Mouse (Mus musculus) hindbrain, embryonic 13.5 days (tissue): Measurements from ENCODE around the gene Map1lc3b. TPM values are rescaled to one million over a fixed set of nuclear protein-coding genes. Genes with fewer than 3 reads are reported as not detected.

Experiments
- ATAC-seq: fragments of 200-750 bp; cut with Nextera tagmentation; 2 replicates; pipeline ENCODE4 v1.8.0; 2017; ENCODE audit warnings: moderate TSS enrichment; ENCODE audit not compliant: low FRiP score
- H3K27ac ChIP-seq: fragments of 300-500 bp; sonication (generic); 2 replicates; pipeline ENCODE4 v1.5.1; 2015; ENCODE audit warnings: inconsistent platforms, mild to moderate bottlenecking, moderate library complexity
- H3K27me3 ChIP-seq: fragments of 300-500 bp; sonication (generic); 2 replicates; pipeline ENCODE4 v1.6.1; 2015; ENCODE audit warnings: mild to moderate bottlenecking, inconsistent platforms
- H3K36me3 ChIP-seq: fragments of 300-500 bp; sonication (generic); 2 replicates; pipeline ENCODE4 v1.6.1; 2015; ENCODE audit warnings: mild to moderate bottlenecking, inconsistent platforms
- H3K4me1 ChIP-seq: fragments of 300-500 bp; sonication (generic); replicated peaks from 2 replicates; pipeline ENCODE4 v1.6.1; 2015; ENCODE audit warnings: inconsistent platforms
- H3K4me2 ChIP-seq: fragments of 300-500 bp; sonication (generic); 2 replicates; pipeline ENCODE4 v1.6.1; 2015; ENCODE audit warnings: inconsistent platforms, mild to moderate bottlenecking, moderate library complexity
- H3K4me3 ChIP-seq: fragments of 300-500 bp; sonication (generic); 2 replicates; pipeline ENCODE4 v1.5.1; 2015; ENCODE audit warnings: mild to moderate bottlenecking, inconsistent platforms
- H3K9ac ChIP-seq: fragments of 300-500 bp; sonication (generic); 2 replicates; pipeline ENCODE4 v1.6.1; 2015; ENCODE audit warnings: mild to moderate bottlenecking, inconsistent platforms
- H3K9me3 ChIP-seq: fragments of 300-500 bp; sonication (generic); 2 replicates; pipeline ENCODE4 v1.6.1; 2016; ENCODE audit warnings: inconsistent platforms
- WGBS: fragments of 180-500 bp; shearing (Covaris S2); methylation state at CpG from one replicate; pipeline ENCODE4 v1.1.7; 2015; 5-methylcytosine and 5-hydroxymethylcytosine counted together
- polyA plus RNA-seq: library from polyadenylated mRNA; unstranded; fragments of >200 nt; fragmentation: Nextera tagmentation; extraction: Ambion mirVana; gene quantifications from 2 replicates; pipeline ENCODE4 v1.2.1, GENCODE M21; 2015

Map1lc3b gene
- polyA plus RNA-seq, 1 experiment from 2014 or later, result 372 TPM

DNA sequence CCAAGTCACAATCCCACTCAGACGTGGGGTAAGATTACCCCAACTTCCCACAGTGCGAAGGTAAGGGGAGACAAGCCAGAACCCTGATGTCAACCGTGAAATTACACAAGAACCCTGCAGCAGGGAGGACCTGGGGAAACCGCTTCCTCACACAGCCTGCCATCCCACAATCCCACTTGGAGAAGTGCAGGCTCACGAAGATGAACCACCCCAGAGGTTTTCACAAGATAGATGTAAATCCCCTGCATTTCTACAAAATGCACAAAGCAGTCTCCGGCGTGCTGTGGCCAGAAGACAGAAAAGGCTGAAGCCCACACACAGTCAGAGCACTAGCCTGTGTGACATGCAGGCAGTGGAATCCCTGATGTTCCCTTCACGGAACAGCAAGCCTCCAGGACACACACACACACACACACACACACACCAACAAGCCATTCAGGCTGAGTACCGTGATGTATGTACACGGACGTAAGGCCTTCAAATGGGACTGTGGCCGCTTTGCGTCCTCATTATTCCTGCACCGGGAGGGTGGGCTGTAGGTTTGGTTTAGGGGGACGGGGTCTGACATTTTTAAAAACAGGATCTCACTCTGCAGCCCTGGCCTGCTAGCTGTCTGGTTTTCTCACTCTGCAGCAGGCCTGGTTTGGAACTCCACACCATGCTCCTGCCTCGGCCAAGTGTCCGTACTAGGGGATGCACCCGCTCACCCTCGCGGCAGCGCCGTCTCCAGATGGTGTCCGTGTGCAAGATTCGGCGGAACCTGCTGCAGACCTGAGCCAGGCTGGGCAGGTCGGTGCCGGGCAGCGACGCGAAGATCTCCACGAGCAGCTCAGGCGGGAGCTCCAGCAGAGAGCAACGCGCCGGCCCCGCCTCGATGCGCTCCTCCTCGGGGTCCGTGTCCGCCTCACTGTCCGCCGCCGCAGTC lies 12.1 kb upstream of the Map1lc3b start:
- Histone ChIP-seq H3K4me1 (peaks cover 55% of the 10 kb centered on the region), H3K27me3 (peaks cover 3% of the 10 kb centered on the region; the same call in 1 of the 2 replicates), H3K4me2 (peak overlapping the region; percentile 89), H3K36me3 (no peaks in the 10 kb centered on the region), H3K27ac (peak overlapping the region; percentile 86), H3K4me3 (peak overlapping the region; percentile 84), H3K9ac (peak overlapping the region; percentile 91), H3K9me3 (no peaks in the 10 kb centered on the region)
- ATAC-seq, result peak; percentile 74
- WGBS, result 2% methylated on average over 40 of the region's 44 CpGs

DNA sequence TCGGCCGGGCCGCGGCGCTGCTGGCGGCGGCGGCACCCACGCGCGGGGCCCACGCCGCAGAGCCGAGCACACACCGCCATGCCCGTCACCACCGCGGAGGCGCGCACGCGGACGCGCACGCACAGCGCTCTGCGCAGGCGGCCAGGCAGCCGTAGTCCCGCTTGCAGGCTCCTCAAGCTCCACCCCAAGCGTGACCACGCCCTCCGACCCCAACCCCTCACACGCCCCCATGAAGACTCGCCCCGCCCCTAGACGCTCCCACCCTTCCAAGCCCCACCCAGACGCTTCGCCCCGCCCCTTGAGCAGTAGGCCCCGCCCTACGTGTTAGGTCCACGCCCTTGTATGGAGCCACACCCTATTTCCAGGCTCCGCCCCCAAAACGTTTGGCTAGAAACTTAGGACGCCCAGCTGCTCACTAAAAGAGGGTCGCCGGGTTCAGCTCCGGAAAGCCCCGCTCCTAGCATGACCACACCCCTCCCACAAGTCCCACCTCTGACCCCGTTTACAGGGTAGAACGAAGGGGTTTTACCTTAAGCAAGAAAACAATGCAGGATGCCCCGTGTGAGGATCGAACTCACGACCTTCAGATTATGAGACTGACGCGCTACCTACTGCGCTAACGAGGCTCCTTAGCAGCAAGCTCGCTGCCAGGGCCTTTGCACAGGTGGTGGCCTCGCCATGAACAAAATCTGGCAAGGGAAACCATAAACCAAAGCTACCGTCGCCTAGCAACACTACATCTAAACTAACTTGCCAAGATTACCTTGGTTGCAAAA lies 11.3 kb upstream of the Map1lc3b start, which contains the start of gene Fbxo31:
Gene Fbxo31 (minus strand): TSS at position 131 of the 776 bp plus-strand sequence.
- peak within 1 kb of the TSS; percentile 86 for H3K27ac ChIP-seq
- peak within 1 kb of the TSS; percentile 91 for H3K9ac ChIP-seq
- 1% methylated on average over 56 of the region's 63 CpGs for WGBS
- H3K4me3 ChIP-seq, result peak within 1 kb of the TSS; percentile 84
- H3K4me2 ChIP-seq, result peak within 1 kb of the TSS; percentile 89
- no peaks in the 10 kb centered on the region for H3K9me3 ChIP-seq
- H3K36me3 ChIP-seq, result no peaks in the 10 kb centered on the region
- peaks cover 50% of the 10 kb centered on the region for H3K4me1 ChIP-seq
- H3K27me3 ChIP-seq, result peaks cover 7% of the 10 kb centered on the region
- peak; percentile 93 for ATAC-seq

DNA sequence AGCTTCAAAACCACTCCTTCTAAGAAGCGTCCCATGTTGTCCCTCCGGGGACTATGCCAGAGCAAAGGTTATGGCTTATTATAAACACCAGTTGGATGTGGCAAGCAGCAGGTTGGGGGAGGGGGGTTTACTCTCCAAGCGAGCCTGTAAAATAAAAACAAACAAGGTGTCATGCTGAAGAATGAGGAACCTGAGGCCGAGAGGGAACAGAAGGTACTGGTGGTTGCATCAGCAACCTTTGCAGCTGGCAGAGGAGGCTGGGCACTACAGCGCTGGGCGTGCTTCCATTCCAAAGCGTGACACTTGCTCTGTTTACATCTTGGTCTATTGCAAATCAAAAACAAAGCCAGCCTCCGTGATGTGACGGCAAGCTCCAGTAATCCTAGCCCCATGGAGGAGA lies 9.7 kb upstream of the Map1lc3b start:
- H3K9me3 ChIP-seq, result no peaks in the 10 kb centered on the region
- no peak overlapping the region for H3K27ac ChIP-seq
- no peak overlapping the region for H3K4me3 ChIP-seq
- no peak overlapping the region for H3K9ac ChIP-seq
- peaks cover 44% of the 10 kb centered on the region for H3K4me1 ChIP-seq
- no peak overlapping the region for H3K4me2 ChIP-seq
- no peaks in the 10 kb centered on the region for H3K36me3 ChIP-seq
- peaks cover 10% of the 10 kb centered on the region for H3K27me3 ChIP-seq
- 46% methylated on average over 9 of the region's 9 CpGs for WGBS
- ATAC-seq, result no peak

DNA sequence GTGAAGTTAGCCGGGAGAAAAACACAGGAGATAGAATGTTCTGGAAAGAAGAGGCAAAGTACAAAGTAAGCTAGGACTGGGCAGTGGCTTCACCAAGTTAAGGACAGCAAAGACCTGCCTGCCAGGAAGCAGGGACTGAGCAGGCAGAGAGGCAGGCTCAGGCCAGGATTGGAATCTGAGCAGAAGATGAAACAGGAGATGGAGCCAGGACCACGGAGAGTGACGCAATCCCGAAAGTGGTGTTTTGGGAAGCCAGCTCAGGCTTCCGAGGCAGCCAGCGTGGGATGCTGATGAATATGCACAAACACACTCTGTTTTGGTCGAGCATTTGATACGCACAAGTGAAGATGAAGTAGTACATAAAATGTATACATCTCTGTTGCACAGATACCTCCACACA lies 6.5 kb upstream of the Map1lc3b start:
- ATAC-seq, result no peak
- Histone ChIP-seq H3K4me1 (peaks cover 22% of the 10 kb centered on the region), H3K4me3 (no peak overlapping the region), H3K4me2 (no peak overlapping the region), H3K27me3 (peaks cover 10% of the 10 kb centered on the region), H3K27ac (no peak overlapping the region), H3K9ac (no peak overlapping the region), H3K9me3 (no peaks in the 10 kb centered on the region), H3K36me3 (no peaks in the 10 kb centered on the region)
- 64% methylated on average over 8 of the region's 8 CpGs for WGBS

DNA sequence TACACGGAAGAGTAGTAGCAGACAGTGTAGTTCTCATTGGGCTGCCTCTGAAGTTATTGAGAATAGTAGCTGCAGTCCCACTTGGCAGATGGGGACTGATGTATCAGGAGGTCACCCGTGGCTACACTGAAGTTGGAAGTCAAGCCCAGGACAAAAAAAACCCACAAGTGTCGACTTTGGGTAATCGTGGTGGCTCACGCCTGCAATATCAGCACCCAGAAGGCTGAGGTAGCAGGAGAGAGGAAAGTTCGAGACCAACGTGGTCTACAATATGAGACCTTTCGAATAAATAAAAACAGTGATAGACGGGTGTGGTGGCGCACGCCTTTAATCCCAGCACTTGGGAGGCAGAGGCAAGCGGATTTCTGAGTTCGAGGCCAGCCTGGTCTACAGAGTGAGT lies 5.4 kb upstream of the Map1lc3b start:
- H3K4me2 ChIP-seq, result peak overlapping the region; percentile 69
- peaks cover 10% of the 10 kb centered on the region for H3K27me3 ChIP-seq
- H3K27ac ChIP-seq, result peak overlapping the region; percentile 80; the same call in 1 of the 2 replicates
- peak overlapping the region; percentile 62 for H3K4me3 ChIP-seq
- H3K9me3 ChIP-seq, result no peaks in the 10 kb centered on the region
- no peak for ATAC-seq
- peaks cover 19% of the 10 kb centered on the region for H3K4me1 ChIP-seq
- no peaks in the 10 kb centered on the region for H3K36me3 ChIP-seq
- peak overlapping the region; percentile 75; the same call in 1 of the 2 replicates for H3K9ac ChIP-seq
- WGBS, result 47% methylated on average over 13 of the region's 13 CpGs

DNA sequence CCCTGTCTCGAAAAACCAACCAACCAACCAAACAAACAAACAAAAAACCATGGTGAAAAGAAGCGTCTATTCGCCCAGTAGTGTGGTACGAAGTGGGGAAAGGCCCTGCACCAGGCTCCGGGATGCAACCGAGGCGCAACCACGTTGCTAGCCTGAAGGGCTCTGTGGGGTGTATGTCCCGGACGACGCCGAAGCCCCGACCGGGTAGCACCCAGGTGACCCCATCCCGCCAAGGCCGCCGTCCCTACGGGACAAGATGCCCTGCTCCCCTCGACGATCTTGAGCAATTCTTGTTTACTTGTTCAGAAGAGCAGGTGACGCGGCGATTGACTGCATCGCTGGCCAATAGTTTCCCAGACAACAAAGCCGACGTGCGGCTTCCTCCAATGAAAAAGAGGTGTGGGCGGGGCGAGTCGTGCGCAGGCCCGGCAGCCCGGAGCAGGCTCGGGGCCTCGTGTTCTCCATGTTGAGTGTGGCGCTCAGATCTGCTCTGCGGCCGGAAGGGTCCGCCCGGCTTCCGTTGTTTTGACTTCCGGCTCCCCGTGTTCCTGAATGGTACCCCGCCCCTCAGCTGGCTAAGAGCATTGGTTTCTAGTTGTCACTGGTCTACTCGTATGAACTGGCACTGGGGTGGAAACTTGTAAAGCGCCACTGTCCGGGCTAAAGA lies 4.9 kb upstream of the Map1lc3b start:
- peak overlapping the region; percentile 80 for H3K27ac ChIP-seq
- H3K36me3 ChIP-seq, result no peaks in the 10 kb centered on the region
- peak overlapping the region; percentile 69 for H3K4me2 ChIP-seq
- ATAC-seq, result peak; percentile 93
- WGBS, result 2% methylated on average over 47 of the region's 47 CpGs
- H3K4me3 ChIP-seq, result peak overlapping the region; percentile 62
- H3K9ac ChIP-seq, result peak overlapping the region; percentile 75
- H3K4me1 ChIP-seq, result peaks cover 19% of the 10 kb centered on the region
- H3K9me3 ChIP-seq, result no peaks in the 10 kb centered on the region
- H3K27me3 ChIP-seq, result peaks cover 10% of the 10 kb centered on the region

DNA sequence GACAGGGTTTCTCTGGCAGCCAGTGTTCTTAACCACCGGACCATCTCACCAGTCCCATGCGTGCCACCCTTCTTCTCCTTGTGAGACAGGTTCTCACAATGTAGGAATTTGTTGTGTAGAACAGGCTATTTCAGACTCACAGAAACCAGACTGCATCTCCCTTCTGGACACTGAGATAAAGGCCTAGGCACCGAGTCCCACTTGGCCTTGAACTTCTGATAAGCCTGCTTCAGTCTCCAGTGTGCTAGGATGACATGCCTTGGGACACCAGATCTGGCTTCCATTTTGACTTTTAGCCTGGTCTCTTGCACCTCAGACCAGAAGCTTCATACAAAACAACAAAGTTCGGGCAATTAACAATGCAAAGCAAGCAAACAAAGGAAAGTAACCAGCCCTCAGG lies 1.4 kb upstream of the Map1lc3b start:
- H3K27ac ChIP-seq, result no peak overlapping the region
- H3K4me1 ChIP-seq, result peaks cover 43% of the 10 kb centered on the region
- no peak overlapping the region for H3K9ac ChIP-seq
- peaks cover 4% of the 10 kb centered on the region for H3K27me3 ChIP-seq
- peaks cover 5% of the 10 kb centered on the region for H3K36me3 ChIP-seq
- WGBS, result 84% methylated on average over 4 of the region's 4 CpGs
- no peak overlapping the region for H3K4me2 ChIP-seq
- no peaks in the 10 kb centered on the region for H3K9me3 ChIP-seq
- ATAC-seq, result no peak
- no peak overlapping the region for H3K4me3 ChIP-seq

DNA sequence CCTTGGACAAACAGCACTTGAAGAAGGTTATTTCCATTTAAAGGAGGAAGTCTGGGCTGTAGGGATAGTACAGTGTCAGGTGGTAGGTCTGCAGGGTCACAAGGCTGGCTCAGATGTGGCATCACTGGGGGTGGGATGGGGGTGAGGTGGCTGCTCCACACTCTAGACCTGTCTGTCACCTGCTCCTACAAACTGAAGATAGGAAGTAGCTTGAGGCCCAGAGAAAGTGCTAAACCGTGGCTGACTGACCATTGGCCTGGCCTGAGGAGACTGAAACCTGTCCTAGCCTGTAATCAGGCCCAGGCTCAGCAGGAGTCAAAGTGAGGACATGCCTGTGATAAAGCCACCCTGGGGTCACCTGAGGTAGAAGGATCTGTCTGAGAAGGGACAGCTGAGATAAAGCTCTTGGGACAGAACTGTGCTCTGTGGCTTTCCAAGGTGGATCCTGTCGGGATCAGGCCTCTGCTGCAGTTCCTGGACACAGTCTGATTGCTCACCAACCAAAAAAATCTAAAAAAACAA lies 895 bp upstream of the Map1lc3b start:
- 35% methylated on average over 2 of the region's 2 CpGs for WGBS
- Histone ChIP-seq H3K4me2 (peak overlapping the region; percentile 93), H3K36me3 (peaks cover 10% of the 10 kb centered on the region), H3K27me3 (0 out of 2 replicates have a peak, but pooled peaks cover 3% of the 10 kb centered on the region), H3K4me3 (no peak overlapping the region), H3K9ac (peak overlapping the region; percentile 66; the same call in 1 of the 2 replicates), H3K4me1 (peaks cover 43% of the 10 kb centered on the region), H3K9me3 (no peaks in the 10 kb centered on the region), H3K27ac (no peak overlapping the region)
- ATAC-seq, result no peak

DNA sequence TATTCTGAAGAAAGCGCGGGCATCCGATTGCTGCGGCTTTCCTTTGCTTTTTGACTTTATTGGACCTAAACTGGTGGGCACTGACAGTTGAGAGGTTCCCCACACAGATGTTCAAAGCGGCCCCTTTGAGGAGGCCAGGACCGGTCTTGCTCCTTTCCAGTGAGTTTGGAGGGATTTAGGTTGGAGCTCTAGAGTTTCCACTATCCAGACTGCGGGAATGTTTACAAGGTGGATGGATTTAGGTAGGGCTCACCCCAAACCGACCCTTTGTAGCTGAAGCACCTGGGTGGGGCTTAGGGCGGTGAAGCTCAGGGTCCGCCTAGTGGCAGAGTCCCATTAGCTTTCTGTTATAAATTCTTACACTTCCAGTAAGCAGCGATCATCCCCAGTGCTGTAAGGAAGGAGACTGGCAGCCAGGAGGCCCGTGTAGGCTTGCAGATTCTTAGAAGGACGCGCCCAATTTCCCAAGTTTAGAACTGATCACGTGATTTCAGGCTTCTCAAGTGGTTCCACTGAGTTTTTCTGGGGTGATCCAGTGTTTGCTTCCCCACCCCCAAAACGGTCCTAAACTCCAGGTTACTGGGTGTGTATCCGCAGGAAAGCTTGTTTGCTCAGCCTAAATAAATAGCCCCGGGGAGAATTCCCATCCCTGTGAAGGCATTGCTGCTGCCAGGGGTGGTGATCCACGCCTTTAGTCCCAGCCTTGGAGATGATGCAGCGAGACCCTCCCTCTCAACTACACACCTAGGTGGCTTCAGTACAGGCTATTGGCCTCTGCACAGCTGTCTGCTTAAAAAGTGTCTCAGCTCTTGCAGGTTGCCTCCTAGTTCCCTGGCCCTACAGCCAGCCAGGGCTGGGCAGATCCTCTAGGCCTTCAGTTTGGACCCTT lies 1.3 kb downstream of the Map1lc3b start:
- H3K4me1 ChIP-seq, result peaks cover 33% of the 10 kb centered on the region
- peak overlapping the region; percentile 93 for H3K4me2 ChIP-seq
- H3K27me3 ChIP-seq, result no peaks in the 10 kb centered on the region
- peak overlapping the region; percentile 89 for H3K27ac ChIP-seq
- H3K36me3 ChIP-seq, result peaks cover 30% of the 10 kb centered on the region
- H3K4me3 ChIP-seq, result peak overlapping the region; percentile 97
- no peaks in the 10 kb centered on the region for H3K9me3 ChIP-seq
- no peak for ATAC-seq
- peak overlapping the region; percentile 95 for H3K9ac ChIP-seq
- WGBS, result 18% methylated on average over 20 of the region's 20 CpGs

DNA sequence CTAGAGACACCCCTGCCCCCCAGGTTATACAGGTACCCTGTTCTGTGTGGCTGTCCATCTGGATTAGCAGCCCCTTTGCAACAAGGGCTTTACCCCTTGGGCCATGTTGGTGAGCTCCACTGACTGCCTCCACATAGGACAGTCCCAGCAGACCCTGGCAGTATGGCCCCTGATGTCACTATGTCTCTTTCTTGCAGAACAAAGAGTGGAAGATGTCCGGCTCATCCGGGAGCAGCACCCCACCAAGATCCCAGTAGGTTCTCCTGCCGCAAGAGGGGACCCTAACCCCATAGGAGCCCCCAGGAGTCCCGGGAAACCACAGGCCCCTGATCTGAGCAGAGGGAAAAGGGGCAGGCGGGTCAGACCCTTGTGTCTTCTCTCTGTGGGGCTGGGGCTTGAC lies 3.1 kb downstream of the Map1lc3b start:
- no peak for ATAC-seq
- WGBS, result 89% methylated on average over 5 of the region's 5 CpGs
- no peak overlapping the region for H3K27ac ChIP-seq
- peaks cover 46% of the 10 kb centered on the region for H3K36me3 ChIP-seq
- no peaks in the 10 kb centered on the region for H3K27me3 ChIP-seq
- H3K4me3 ChIP-seq, result no peak overlapping the region
- no peaks in the 10 kb centered on the region for H3K9me3 ChIP-seq
- H3K4me2 ChIP-seq, result no peak overlapping the region
- H3K4me1 ChIP-seq, result peaks cover 33% of the 10 kb centered on the region
- no peak overlapping the region for H3K9ac ChIP-seq

DNA sequence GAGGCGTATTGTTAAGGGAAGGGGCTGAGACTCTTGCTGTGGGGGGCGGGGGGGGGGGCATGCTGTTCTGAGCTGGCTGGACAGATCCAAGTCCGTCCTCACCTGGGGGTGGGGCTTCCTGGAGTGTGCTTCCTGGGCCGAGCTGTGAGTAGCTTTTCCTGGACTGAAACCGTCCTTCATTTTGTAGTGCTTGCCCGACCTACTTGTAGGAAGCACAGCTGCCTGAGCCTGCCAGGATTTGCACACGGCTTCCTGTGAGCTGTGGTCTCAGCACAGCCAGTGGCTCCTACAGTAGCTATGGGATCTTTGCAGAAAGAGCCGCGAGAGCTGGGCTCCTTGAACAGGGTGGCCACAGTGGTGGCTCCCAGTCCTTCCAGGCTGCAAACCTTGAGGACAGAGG lies 3.8 kb downstream of the Map1lc3b start:
- 78% methylated on average over 9 of the region's 9 CpGs for WGBS
- ATAC-seq, result no peak
- Histone ChIP-seq H3K27ac (no peak overlapping the region), H3K9me3 (no peaks in the 10 kb centered on the region), H3K4me1 (peaks cover 33% of the 10 kb centered on the region), H3K27me3 (no peaks in the 10 kb centered on the region), H3K4me3 (no peak overlapping the region), H3K9ac (no peak overlapping the region), H3K4me2 (no peak overlapping the region), H3K36me3 (peaks cover 50% of the 10 kb centered on the region)
